Mouse (Mus musculus) liver, postnatal 0 days (tissue): ENCODE results near the gene Nedd4.

Source experiments
- CTCF ChIP-seq: sonication (generic); IDR thresholded peaks from 2 replicates; pipeline ENCODE4 v1.5.1; 2016; ENCODE audit warnings: antibody characterized with exemption, low read depth
- EP300 ChIP-seq: IDR thresholded peaks from 2 replicates; pipeline ENCODE4 v1.6.1; 2016; ENCODE audit warnings: antibody characterized with exemption, low read depth, mild to moderate bottlenecking

- TF ChIP-seq EP300 (no peak), CTCF (no peak)
Measured at GRCm38 (mm10) chr9:72623605-72624004, 38.5 kb upstream of the Nedd4 start.
